Mouse (Mus musculus): ENCODE data around the gene Pcbp3.

DNA sequence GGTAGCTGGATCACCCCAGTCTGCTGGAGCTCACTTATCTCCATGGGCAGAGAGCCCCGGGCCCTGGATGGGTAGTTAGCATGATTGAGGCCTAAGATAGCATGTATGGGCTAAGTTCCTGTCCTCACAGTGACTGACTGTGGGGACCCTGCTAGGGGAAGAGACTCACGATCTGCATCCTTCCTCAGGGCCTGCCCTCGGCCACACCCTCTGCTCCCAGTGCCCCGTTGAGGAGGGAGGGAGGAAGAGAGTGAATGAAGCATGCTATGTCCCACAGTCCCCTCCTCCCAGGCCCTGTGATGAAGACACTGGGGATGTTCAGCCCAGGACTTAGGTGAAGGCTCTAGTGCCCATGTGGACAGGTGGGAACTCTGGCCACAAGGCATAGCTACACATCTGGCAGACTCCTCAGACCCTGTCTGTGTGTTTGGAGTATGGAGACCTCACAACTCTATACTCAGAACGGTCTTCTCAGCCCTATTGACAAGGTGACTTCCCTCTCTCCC is 237.4 kb downstream of the Pcbp3 start:
- TF ChIP-seq CTCF (IDR thresholded peaks at IDR 0.05; ENCODE audit: insufficient read depth, low read length) (no peak), POLR2A (IDR thresholded peaks at IDR 0.05; ENCODE audit: borderline replicate concordance, extremely low read depth, low read depth, low read length) (no peak)

All from lung, adult 2 months (tissue).